Mouse (Mus musculus) ovary, postnatal 36 days (tissue): ENCODE measurements around the gene Sfrp2.

Experiments used
- DNase-seq: peaks from one replicate; pipeline ENCODE4 v3.0.0; 2022; ENCODE audit warnings: low spot score, mixed read lengths

Sfrp2 gene

DNA sequence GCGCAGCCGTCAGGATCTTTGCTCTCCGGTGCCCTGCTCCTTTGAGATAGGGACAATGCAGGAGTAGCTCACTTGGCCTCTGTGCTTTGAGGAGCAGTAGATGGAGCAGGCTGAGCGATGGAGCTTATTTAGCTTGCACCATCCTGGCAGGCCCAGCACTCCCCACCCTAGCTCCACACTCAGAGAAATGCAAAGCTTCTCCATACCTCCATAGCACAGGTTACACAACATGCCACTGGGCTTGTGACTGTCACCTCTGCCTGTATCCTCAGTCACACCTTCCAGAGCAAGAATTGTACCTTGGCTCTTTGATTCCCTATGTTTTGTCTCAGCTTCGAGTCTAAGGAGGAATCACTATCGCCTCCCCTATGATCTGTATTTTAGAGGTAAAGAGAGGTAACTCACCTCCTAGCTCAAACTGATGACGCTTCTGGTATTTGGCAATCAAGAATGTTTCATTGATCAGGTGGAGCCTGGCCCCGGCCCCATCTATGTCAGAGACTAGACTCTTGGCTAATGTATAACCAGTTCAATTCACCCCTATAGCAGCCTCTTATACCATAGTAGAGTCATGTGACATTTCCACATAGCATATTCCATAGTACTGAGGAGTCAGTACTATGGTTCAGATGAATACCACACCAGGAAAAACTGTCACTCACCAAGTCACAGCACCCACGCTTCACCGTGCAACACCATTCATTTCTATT is 5.2 kb downstream of the Sfrp2 start:
- DNase-seq = no peak

DNA sequence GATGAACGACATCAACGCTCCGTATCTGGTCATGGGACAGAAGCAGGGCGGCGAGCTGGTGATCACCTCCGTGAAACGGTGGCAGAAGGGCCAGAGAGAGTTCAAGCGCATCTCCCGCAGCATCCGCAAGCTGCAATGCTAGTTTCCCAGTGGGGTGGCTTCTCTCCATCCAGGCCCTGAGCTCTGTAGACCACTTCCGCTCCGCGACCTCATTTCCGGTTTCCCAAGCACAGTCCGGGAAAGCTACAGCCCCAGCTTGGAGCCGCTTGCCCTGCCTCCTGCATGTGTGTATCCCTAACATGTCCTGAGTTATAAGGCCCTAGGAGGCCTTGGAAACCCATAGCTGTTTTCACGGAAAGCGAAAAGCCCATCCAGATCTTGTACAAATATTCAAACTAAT is 7.2 kb downstream of the Sfrp2 start:
- no peak for DNase-seq

DNA sequence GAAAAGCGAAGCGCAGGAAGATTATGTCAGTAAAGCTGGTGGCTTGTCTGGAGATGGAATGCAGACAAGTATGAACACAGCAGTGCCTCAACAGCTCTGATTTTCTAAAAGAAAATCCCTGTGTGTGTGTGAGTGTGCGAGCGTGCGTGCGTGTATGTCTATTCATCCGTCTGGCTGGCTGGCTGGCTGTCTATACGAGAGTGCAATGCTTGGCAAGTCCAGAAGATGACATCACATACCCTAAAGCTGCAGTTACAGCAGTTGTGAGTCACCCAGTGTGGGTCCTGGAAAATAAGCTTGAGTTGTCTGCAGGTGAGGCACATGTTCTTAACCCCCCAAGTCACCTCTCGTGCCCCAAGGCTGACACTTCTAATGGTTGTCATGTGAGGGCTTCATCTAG is 9.3 kb downstream of the Sfrp2 start:
- DNase-seq = no peak

DNA sequence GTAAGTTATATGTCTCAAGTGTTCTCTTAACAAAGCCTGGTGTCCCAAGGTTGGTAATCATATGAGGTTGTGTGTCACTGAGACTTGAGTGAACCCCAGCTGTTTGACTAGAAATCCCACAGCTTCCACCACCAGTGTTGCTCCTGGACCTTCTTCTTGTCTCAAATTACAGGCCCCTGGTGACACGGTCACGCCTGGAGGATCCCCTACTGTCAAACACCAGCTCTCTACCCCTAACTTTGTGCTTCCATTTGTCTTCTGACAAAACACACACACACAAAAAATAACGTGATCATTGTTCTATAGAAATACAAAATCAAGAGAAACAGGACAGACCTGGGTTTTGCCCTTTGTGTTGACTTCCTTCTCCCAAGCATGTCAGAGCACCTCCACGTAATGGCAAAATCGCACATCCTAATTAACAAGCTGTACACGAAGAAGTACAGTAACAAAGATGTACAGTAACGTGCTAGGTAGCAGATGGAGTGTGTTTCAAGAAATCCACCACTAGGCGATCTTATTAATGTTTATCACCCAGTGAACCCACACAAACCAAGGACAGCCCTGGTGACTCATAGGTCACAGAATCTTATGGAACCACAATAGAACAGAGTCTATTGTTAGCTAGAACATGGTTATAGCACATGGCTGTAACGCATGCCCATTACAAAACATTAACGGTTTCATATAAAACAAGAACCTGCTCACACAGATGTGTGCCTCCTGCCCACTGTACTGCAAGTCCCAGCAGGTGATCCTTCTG is 15.5 kb downstream of the Sfrp2 start:
- DNase-seq = no peak

GRCm38 (mm10) chr3:83783716-83784469 is 17.8 kb downstream of the Sfrp2 start:
- DNase-seq = no peak

GRCm38 (mm10) chr3:83784726-83785125 is 18.6 kb downstream of the Sfrp2 start:
- no peak for DNase-seq

DNA sequence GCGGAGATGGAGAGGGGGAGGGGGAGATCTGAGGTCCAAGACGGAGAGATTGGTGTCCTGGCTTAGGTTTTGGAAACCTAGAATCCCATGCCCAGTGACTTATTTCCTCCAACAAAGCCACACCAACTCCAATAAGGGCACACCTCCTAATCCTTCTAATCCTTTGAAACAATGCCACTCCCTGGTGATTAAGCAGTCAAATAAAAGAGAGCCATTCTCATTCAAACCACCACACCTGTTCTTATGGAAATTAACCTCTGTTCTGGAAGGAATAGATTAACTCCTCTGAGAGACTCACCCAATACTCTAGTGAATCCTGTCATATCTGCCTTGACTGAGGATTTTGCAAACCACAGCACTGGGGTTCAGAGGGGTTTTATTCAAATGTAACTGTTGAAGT is 21.0 kb downstream of the Sfrp2 start:
- no peak for DNase-seq

GRCm38 (mm10) chr3:83787776-83788305 is 21.7 kb downstream of the Sfrp2 start:
- no peak for DNase-seq

GRCm38 (mm10) chr3:83789651-83790451 is 23.7 kb downstream of the Sfrp2 start:
- DNase-seq = peak; percentile 14

DNA sequence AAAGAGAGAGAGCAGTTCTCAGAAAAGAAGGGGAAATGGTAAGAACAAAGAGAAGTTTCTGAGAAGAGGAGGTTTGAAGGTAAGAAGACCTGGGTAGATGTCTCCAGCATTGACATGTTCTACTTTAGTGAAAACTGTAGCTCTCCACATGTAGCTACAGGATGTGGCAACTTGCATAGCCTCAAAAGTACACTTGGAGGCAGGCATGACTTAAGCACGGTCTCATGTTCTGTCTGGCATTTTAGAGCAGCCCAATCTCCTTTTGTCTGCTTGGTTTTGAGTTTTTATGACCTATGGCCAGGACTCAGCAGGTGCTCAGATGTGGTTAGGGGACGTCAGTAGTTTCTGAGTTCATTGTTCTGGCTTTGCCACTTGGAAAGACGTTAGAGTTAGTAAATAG is 25.3 kb downstream of the Sfrp2 start:
- no peak for DNase-seq

DNA sequence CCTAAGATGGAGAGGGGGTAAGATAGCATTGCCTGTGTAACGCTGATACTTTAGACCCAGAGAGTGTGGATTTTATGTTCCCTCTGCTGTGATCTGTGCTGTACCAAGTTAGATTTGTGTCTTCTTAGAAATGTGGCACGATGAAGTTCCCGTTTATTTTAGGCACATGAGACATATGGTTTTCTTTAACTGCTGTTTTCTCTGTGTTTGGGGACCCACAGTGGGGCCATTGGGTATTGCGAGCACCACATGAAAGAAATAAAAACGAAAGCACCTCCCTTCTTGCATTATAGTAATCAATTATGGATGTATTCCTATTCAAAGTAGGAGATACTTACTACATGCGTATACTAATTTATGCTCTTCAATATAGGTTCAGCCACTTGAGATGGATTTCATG is 31.0 kb downstream of the Sfrp2 start:
- DNase-seq = no peak

DNA sequence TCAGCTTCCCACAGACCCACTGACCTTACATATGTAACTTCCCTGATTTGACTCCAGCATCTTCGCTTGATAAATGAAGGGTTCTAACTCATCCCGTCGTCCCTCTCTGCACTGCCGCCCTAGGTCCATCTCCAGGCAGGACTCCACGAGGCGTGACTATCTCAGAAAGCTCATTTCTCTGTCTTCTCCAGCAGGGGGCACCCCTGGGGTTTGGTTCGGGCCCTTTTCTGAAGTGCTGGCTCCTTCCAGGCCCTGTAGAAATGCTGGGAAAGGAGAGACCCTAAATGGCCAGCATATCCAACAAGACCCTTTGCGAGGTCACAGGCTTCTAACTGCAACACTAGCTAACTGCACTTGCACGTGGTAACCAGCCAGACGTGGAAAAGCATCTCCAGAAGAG is 31.7 kb downstream of the Sfrp2 start:
- peak; percentile 61 for DNase-seq

DNA sequence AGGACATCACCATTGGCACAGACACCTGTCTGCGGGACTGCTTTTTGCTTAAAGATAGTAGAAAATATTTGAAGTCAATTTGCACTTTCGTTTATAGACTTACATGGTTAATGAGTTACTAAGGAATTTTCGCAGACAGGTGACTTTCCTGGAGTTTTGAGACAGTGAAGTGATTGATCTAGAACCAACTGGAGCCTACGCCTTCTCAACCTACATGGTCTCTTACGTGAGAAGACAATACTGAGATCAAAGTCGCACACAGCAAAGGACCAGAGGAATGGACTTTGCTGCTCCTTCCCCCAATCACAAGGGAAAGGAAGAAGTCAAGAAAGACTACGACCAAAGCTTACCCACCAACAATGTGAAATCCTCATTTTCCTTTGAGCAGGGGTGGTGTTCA is 33.4 kb downstream of the Sfrp2 start:
- no peak for DNase-seq

DNA sequence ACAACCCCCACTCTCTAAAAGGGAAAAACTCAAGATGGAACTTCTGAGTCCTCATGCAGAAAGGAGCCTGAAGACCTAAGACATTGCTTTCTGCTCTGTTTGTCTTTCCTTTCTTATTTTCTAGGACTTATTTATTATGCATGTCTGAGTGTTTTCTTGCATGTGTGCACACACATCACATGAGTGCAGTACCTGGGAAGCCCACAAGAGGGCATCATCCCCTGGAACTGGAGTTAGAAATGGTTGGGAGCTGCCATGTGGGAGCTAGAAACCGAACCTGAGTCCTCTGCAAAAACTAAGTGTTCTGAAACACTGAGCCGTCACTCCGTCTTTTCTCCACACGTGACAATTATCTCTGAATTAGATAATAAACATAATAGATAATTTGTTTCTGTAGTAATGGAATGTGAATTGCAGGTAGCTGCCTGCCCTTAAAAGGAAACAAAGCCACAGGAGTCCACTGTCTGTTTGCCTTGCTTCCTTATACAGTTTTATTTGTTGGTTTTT is 35.6 kb downstream of the Sfrp2 start:
- no peak for DNase-seq

GRCm38 (mm10) chr3:83808483-83808882 is 42.4 kb downstream of the Sfrp2 start:
- no peak for DNase-seq

DNA sequence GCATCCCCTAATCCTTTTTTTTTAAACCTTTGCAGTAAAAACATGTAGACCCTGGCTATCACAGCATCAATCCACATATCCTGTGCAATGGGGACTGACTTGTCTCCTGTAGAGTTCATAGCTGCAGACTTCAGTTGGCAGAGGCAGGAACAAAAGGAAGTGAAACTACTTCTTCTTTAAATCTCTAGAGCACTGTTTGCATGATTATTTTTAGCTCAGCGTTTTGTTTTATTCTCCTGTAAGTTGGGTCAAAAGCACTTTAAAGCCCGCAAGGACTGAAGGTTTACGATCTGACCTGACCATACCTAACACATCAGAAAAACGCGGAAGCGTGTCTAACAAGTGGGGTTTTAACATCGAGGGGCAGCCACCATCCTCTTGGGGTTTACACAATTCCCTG is 45.9 kb downstream of the Sfrp2 start:
- no peak for DNase-seq

GRCm38 (mm10) chr3:83812863-83813262 is 46.7 kb downstream of the Sfrp2 start:
- DNase-seq = no peak

- DNase-seq = no peak
These were observed 50.3 kb downstream of the Sfrp2 start for GRCm38 (mm10) chr3:83816372-83816925.

DNA sequence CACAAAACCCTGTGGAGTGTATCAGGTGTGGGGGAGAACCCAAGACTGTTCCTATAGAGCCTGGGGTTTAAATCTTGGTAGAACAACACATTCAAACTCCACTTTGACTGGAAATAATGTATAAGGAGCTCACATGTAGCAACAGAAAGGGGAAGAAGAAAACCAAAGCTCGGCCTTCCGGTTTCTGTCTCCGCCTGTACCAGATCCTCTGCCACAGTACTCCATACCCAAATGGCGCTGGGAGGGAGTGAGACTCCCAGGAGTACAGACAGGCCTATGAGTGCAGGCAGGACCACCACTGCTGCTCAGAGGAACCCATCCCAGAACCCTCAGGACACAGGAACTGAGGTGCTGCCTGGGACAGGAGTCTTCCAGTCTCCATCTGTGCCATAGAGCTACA is 57.7 kb downstream of the Sfrp2 start:
- DNase-seq = no peak
